Mouse (Mus musculus) hindbrain, embryonic 14.5 days (tissue): ENCODE data around the gene Lrrc49. TPM values are rescaled to one million over a fixed set of nuclear protein-coding genes. Genes with fewer than 3 reads are reported as not detected.

Experiments used
- ATAC-seq: fragments of 200-750 bp; cut with Nextera tagmentation; 2 replicates; pipeline ENCODE4 v1.8.0; 2017; ENCODE audit warnings: moderate number of reproducible peaks, mild to moderate bottlenecking, moderate TSS enrichment, moderate library complexity; ENCODE audit not compliant: low FRiP score
- DNase-seq: peaks from one replicate; pipeline ENCODE4 v3.0.0-alpha.2; 2015; ENCODE audit warnings: low spot score
- H3K27ac ChIP-seq: fragments of 300-500 bp; sonication (generic); 2 replicates; pipeline ENCODE4 v1.5.1; 2014; ENCODE audit warnings: mild to moderate bottlenecking, moderate library complexity
- H3K27me3 ChIP-seq: fragments of 300-500 bp; sonication (generic); 2 replicates; pipeline ENCODE4 v1.6.1; 2014; ENCODE audit warnings: mild to moderate bottlenecking, low read length, mixed read lengths; ENCODE audit not compliant: control insufficient read depth, insufficient read depth
- H3K36me3 ChIP-seq: fragments of 300-500 bp; sonication (generic); replicated peaks from 2 replicates; pipeline ENCODE4 v1.6.1; 2014; ENCODE audit not compliant: control insufficient read depth, insufficient read depth
- H3K4me1 ChIP-seq: fragments of 300-500 bp; sonication (generic); replicated peaks from 2 replicates; pipeline ENCODE4 v1.6.1; 2014; ENCODE audit warnings: antibody characterized with exemption, low read length, mixed read lengths; ENCODE audit not compliant: control insufficient read depth, insufficient read depth
- H3K4me2 ChIP-seq: fragments of 300-500 bp; sonication (generic); replicated peaks from 2 replicates; pipeline ENCODE4 v1.6.1; 2014; ENCODE audit warnings: mild to moderate bottlenecking, moderate library complexity
- H3K4me3 ChIP-seq: fragments of 300-500 bp; sonication (generic); replicated peaks from 2 replicates; pipeline ENCODE4 v1.5.1; 2014; ENCODE audit warnings: mild to moderate bottlenecking, low read length
- H3K9ac ChIP-seq: fragments of 300-500 bp; sonication (generic); 2 replicates; pipeline ENCODE4 v1.6.1; 2014
- H3K9me3 ChIP-seq: fragments of 300-500 bp; sonication (generic); 2 replicates; pipeline ENCODE4 v1.6.1; 2016; ENCODE audit warnings: low read length; ENCODE audit not compliant: control insufficient read depth
- WGBS: fragments of 180-500 bp; shearing (Covaris S2); extraction: QIAGEN DNeasy Blood & Tissue Kit; methylation state at CpG from one replicate; pipeline ENCODE4 v1.1.7; 2014; 5-methylcytosine and 5-hydroxymethylcytosine counted together
- polyA plus RNA-seq: library from polyadenylated mRNA; unstranded; fragments of >200 nt; fragmentation: Nextera tagmentation; extraction: Ambion mirVana; gene quantifications from 2 replicates; pipeline ENCODE4 v1.2.1, GENCODE M21; 2014

Gene Lrrc49
- polyA plus RNA-seq, 1 experiment from 2014 or later: 79.3 TPM

- H3K4me3 ChIP-seq: no peak overlapping the region
- no peaks in the 10 kb centered on the region for H3K4me1 ChIP-seq
- 81% methylated on average over 4 of the region's 4 CpGs for WGBS
- no peak for ATAC-seq
- no peaks in the 10 kb centered on the region for H3K9me3 ChIP-seq
- no peak for DNase-seq
- H3K36me3 ChIP-seq: no peaks in the 10 kb centered on the region
- no peaks in the 10 kb centered on the region for H3K27me3 ChIP-seq
- H3K9ac ChIP-seq: no peak overlapping the region
- H3K4me2 ChIP-seq: no peak overlapping the region
- H3K27ac ChIP-seq: no peak overlapping the region
Measured at GRCm38 (mm10) chr9:60571041-60571440, 116.9 kb downstream of the Lrrc49 start.

DNA sequence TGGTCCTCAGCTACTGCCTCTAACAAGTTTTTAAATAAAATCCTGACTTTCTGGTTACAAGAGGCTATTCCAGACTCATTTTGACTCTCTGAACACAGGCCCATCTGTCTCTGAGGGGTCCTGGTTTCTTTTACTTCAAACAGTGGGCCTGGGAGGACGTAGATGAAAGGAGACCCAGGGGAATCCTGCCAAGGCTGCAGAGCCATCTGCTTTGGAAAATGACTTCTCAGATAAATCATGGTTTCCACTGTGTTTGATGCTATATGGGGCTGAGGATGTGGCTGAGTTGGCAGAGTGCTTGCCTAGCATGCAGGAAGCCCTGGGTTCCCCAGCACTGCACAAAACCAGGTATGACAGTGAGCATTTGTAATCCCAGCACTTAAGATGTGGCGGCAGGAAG, 118.6 kb downstream of the Lrrc49 start:
- Histone ChIP-seq H3K9me3 (no peaks in the 10 kb centered on the region), H3K9ac (no peak overlapping the region), H3K27me3 (no peaks in the 10 kb centered on the region), H3K36me3 (no peaks in the 10 kb centered on the region), H3K27ac (0 out of 2 replicates have a peak overlapping the region, but pooled peaks have one; percentile 29), H3K4me2 (no peak overlapping the region), H3K4me1 (no peaks in the 10 kb centered on the region), H3K4me3 (no peak overlapping the region)
- DNase-seq: no peak
- ATAC-seq: no peak
- WGBS: 54% methylated on average over 2 of the region's 2 CpGs

GRCm38 (mm10) chr9:60563809-60564208, 124.1 kb downstream of the Lrrc49 start:
- 93% methylated on average over 7 of the region's 7 CpGs for WGBS
- Histone ChIP-seq H3K4me3 (no peak overlapping the region), H3K27ac (no peak overlapping the region), H3K36me3 (no peaks in the 10 kb centered on the region), H3K4me1 (peaks cover 3% of the 10 kb centered on the region; the same call in 1 of the 2 replicates), H3K9ac (no peak overlapping the region), H3K27me3 (no peaks in the 10 kb centered on the region), H3K4me2 (no peak overlapping the region), H3K9me3 (no peaks in the 10 kb centered on the region)
- DNase-seq (no peak), ATAC-seq (no peak)

GRCm38 (mm10) chr9:60562443-60563371, 125.3 kb downstream of the Lrrc49 start:
- H3K27me3 ChIP-seq: no peaks in the 10 kb centered on the region
- 68% methylated on average over 20 of the region's 20 CpGs for WGBS
- ATAC-seq: no peak
- no peak overlapping the region for H3K27ac ChIP-seq
- no peak overlapping the region for H3K9ac ChIP-seq
- peaks cover 3% of the 10 kb centered on the region; the same call in 1 of the 2 replicates for H3K4me1 ChIP-seq
- H3K9me3 ChIP-seq: no peaks in the 10 kb centered on the region
- H3K4me3 ChIP-seq: no peak overlapping the region
- no peak overlapping the region for H3K4me2 ChIP-seq
- no peak for DNase-seq
- no peaks in the 10 kb centered on the region for H3K36me3 ChIP-seq

DNA sequence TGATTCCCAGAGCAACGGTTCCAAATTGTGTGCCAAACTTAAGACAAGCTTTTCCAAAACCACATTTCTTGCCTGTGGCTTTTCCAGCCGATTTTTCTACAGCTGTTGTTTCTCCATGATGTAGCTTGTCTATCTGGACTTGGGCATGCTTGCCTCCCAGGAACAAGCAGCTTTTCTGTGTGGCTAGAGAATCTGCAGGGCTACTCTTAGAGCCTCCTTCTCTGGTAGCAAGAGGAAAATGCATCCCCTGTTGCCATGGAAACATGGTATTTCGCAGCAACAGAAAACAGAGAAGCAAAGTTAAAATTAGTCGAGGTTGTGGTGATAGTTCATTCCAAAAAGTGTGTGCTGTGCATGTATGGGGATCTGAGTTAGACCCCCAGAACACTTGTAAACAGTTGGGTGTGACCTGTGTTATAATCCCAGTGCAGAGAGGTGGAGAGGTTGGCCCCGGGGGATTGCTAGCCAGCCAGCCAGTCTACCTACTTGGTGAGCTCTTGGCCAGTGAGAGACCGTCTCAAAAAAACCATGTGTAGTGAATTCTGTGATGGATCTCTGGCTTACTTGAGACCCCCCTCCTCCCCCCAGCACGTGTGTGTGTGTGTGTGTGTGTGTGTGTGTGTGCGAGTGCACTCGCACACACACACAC, 126.2 kb downstream of the Lrrc49 start:
- WGBS: 61% methylated on average over 9 of the region's 9 CpGs

DNA sequence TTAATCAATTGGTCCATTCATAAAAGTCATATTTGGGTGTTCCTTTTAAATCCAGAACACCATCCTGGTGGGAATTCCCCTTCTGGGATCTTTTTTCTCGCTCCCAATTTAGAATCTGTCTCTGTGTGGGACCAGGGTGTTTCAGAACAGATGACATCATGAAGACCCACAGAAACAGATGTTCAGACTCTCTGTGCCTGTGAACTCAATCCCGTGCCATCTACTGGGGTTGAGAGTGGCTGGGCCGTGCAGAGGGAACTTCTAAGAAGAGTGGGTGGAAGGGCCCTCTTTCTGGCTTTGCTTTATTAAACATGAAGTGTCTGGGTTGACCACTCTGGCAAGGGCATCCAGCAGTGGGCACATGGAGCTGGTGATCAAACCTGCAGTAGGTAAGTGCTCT, 129.5 kb downstream of the Lrrc49 start:
- no peak overlapping the region for H3K9ac ChIP-seq
- no peaks in the 10 kb centered on the region for H3K9me3 ChIP-seq
- no peak overlapping the region for H3K27ac ChIP-seq
- H3K27me3 ChIP-seq: no peaks in the 10 kb centered on the region
- H3K36me3 ChIP-seq: no peaks in the 10 kb centered on the region
- 82% methylated on average over 3 of the region's 3 CpGs for WGBS
- ATAC-seq (no peak), DNase-seq (no peak)
- peaks cover 3% of the 10 kb centered on the region; the same call in 1 of the 2 replicates for H3K4me1 ChIP-seq
- H3K4me3 ChIP-seq: no peak overlapping the region
- H3K4me2 ChIP-seq: no peak overlapping the region

More for the DNA sequence above, 126.2 kb downstream of the Lrrc49 start:
- no peaks in the 10 kb centered on the region for H3K27me3 ChIP-seq
- no peak overlapping the region for H3K4me2 ChIP-seq
- no peak for ATAC-seq
- H3K4me1 ChIP-seq: peaks cover 3% of the 10 kb centered on the region; the same call in 1 of the 2 replicates
- DNase-seq: peak; percentile 61
- H3K36me3 ChIP-seq: no peaks in the 10 kb centered on the region
- no peaks in the 10 kb centered on the region for H3K9me3 ChIP-seq
- H3K4me3 ChIP-seq: no peak overlapping the region
- H3K27ac ChIP-seq: no peak overlapping the region
- no peak overlapping the region for H3K9ac ChIP-seq

DNA sequence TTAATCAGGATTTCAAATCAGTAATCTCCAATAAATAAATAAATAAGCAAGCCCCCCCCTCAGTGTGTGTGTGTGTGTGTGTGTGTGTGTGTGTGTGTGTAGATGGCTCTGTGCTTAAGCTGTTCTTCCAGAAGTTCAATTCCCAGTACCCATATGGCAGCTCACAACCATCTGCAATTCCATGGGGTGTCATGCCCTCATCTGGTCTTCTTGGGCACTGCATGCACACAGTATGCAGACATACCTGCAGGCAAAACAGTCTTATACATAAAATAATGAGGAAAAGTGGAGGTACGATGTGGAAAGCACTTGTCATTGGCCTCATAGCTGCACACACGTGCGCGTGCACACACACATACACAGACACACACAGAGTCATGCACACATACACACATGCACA, 136.7 kb downstream of the Lrrc49 start:
- H3K27me3 ChIP-seq: no peaks in the 10 kb centered on the region
- H3K4me1 ChIP-seq: no peaks in the 10 kb centered on the region
- H3K9ac ChIP-seq: no peak overlapping the region
- no peak overlapping the region for H3K27ac ChIP-seq
- no peak overlapping the region for H3K4me3 ChIP-seq
- 94% methylated on average over 4 of the region's 4 CpGs for WGBS
- no peak overlapping the region for H3K4me2 ChIP-seq
- no peaks in the 10 kb centered on the region for H3K9me3 ChIP-seq
- ATAC-seq: no peak
- H3K36me3 ChIP-seq: no peaks in the 10 kb centered on the region
- DNase-seq: no peak

- Histone ChIP-seq H3K36me3 (no peaks in the 10 kb centered on the region), H3K9ac (no peak overlapping the region), H3K27ac (no peak overlapping the region), H3K4me1 (no peaks in the 10 kb centered on the region), H3K4me3 (no peak overlapping the region), H3K9me3 (no peaks in the 10 kb centered on the region), H3K27me3 (no peaks in the 10 kb centered on the region), H3K4me2 (no peak overlapping the region)
- ATAC-seq (no peak), DNase-seq (peak; percentile 55)
- 30% methylated on average over 4 of the region's 4 CpGs for WGBS
Measured at GRCm38 (mm10) chr9:60548182-60548581, 139.8 kb downstream of the Lrrc49 start.

DNA sequence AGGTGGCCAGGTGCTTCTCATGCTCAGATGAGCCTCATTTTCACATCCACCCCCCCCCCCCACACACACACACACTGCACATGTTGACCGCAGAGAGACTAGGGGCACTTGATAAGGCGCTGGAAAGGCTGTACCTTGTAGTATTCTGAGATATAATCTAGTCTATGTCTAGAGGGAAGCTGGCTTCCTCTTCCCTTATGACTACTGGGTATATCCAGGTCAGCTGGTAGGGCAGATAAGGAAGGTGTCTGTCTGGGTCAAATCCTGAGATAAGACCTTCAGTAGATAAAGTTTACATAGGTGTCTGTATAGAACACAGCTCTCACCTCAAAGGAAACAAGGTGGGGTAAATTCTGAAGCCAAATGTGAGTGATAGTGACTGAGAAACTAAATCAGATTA, 141.8 kb downstream of the Lrrc49 start:
- WGBS: 86% methylated on average over 2 of the region's 2 CpGs
- Histone ChIP-seq H3K4me3 (no peak overlapping the region), H3K27ac (no peak overlapping the region), H3K4me2 (no peak overlapping the region), H3K9me3 (no peaks in the 10 kb centered on the region), H3K27me3 (no peaks in the 10 kb centered on the region), H3K9ac (no peak overlapping the region), H3K4me1 (no peaks in the 10 kb centered on the region), H3K36me3 (no peaks in the 10 kb centered on the region)
- ATAC-seq: no peak
- DNase-seq: no peak
